Mouse (Mus musculus): ENCODE data around the gene Txnl4b. TPM values are rescaled to one million over a fixed set of nuclear protein-coding genes. Genes with fewer than 3 reads are reported as not detected.

The Txnl4b gene
- 28.2 and 28.9 TPM in 2 replicates for polyA plus RNA-seq (2014; fragmentation: Nextera tagmentation; extraction: Ambion mirVana)

- Histone ChIP-seq H3K27ac (replicated peaks; ENCODE audit: low read depth, low read length) (peak within 1 kb of the TSS; percentile 78), H3K4me2 (ENCODE audit: low read depth, low read length) (peak within 1 kb of the TSS; percentile 78), H3K4me3 (ENCODE audit: low read depth, low read length) (peak within 1 kb of the TSS; percentile 91), H3K9me3 (replicated peaks; ENCODE audit: control insufficient read depth, low read length) (no peaks in the 10 kb centered on the region), H3K9ac (replicated peaks; ENCODE audit: low read length) (peak within 1 kb of the TSS; percentile 95), H3K4me1 (ENCODE audit: control insufficient read depth, insufficient read depth, low read length) (no peaks in the 10 kb centered on the region), H3K27me3 (ENCODE audit: control insufficient read depth, insufficient read depth, low read length) (no peaks in the 10 kb centered on the region), H3K36me3 (replicated peaks; ENCODE audit: control insufficient read depth, insufficient read depth, low read depth, low read length) (no peaks in the 10 kb centered on the region; the same call in 1 of the 2 replicates)
- ATAC-seq (replicated peaks; ENCODE audit: insufficient number of reproducible peaks, low FRiP score, low TSS enrichment, low read depth) (peak; percentile 99), DNase-seq (ENCODE audit: low spot score) (peak; percentile 99)
- WGBS, result under 1% methylated on average over 52 of the region's 52 CpGs
Measured at GRCm38 (mm10) chr8:109565498-109566333, at the start of gene Txnl4b, which contains the start of gene Dhx38. Txnl4b (plus strand) TSS chr8:109565892. Dhx38 (minus strand) TSS chr8:109565861.

GRCm38 (mm10) chr8:109524008-109524407 is 41.7 kb upstream of the Txnl4b start:
- no peak overlapping the region for H3K9ac ChIP-seq (replicated peaks; ENCODE audit: low read length)
- H3K4me3 ChIP-seq (ENCODE audit: low read depth, low read length), result no peak overlapping the region
- 81% methylated on average over 2 of the region's 2 CpGs for WGBS
- DNase-seq (ENCODE audit: low spot score), result no peak
- no peak overlapping the region for H3K27ac ChIP-seq (replicated peaks; ENCODE audit: low read depth, low read length)
- H3K36me3 ChIP-seq (replicated peaks; ENCODE audit: control insufficient read depth, insufficient read depth, low read depth, low read length), result no peaks in the 10 kb centered on the region
- no peaks in the 10 kb centered on the region for H3K27me3 ChIP-seq (ENCODE audit: control insufficient read depth, insufficient read depth, low read length)
- H3K9me3 ChIP-seq (replicated peaks; ENCODE audit: control insufficient read depth, low read length), result no peaks in the 10 kb centered on the region
- H3K4me1 ChIP-seq (ENCODE audit: control insufficient read depth, insufficient read depth, low read length), result no peaks in the 10 kb centered on the region
- no peak for ATAC-seq (replicated peaks; ENCODE audit: insufficient number of reproducible peaks, low FRiP score, low TSS enrichment, low read depth)
- H3K4me2 ChIP-seq (ENCODE audit: low read depth, low read length), result no peak overlapping the region

DNA sequence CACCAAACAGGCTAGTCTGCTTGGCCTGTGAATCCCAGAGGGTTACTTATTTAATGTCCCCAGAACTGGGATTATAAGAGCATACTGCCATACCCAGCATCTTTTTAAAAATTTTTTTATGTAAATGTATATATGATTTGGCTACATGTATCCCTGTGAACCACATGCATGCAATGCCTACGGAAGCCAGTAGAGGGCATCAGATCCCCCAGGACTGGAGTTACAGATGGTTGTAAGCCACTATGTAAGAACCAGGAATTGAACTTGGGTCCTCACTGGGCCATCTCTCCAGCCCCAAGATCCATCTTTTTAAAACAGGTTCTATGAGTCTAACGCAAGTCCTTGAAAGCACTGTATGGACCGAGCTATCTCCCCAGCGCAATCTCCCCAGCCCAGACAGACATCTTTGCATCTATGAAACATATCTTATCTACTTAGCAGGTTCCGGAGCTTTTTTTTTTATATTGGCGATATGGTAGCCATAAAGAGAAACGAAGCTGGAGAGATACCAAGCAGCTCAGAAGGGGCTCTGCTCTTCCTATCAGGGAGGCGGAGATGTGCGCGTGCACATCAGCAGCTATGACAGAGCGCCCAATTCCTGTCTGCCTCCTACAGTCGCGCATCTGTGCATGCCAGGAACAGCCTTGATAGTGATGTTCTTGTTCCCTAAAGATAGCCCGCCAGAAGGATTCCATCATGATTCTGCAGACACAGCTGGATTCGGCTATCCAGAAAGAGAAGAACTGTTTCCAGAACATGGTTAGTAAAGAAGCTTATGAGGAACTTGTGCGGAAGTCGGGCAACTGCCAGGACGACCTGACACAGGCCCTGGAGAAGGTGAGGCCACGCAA is 30.3 kb upstream of the Txnl4b start:
- ATAC-seq (replicated peaks; ENCODE audit: insufficient number of reproducible peaks, low FRiP score, low TSS enrichment, low read depth) (no peak), DNase-seq (ENCODE audit: low spot score) (peak; percentile 65)
- Histone ChIP-seq H3K4me1 (ENCODE audit: control insufficient read depth, insufficient read depth, low read length) (no peaks in the 10 kb centered on the region), H3K27me3 (ENCODE audit: control insufficient read depth, insufficient read depth, low read length) (no peaks in the 10 kb centered on the region), H3K4me3 (ENCODE audit: low read depth, low read length) (no peak overlapping the region), H3K4me2 (ENCODE audit: low read depth, low read length) (no peak overlapping the region), H3K36me3 (replicated peaks; ENCODE audit: control insufficient read depth, insufficient read depth, low read depth, low read length) (no peaks in the 10 kb centered on the region), H3K9ac (replicated peaks; ENCODE audit: low read length) (no peak overlapping the region), H3K27ac (replicated peaks; ENCODE audit: low read depth, low read length) (no peak overlapping the region), H3K9me3 (replicated peaks; ENCODE audit: control insufficient read depth, low read length) (no peaks in the 10 kb centered on the region)
- WGBS, result 84% methylated on average over 19 of the region's 19 CpGs

GRCm38 (mm10) chr8:109536703-109537102 is 29.0 kb upstream of the Txnl4b start:
- H3K27me3 ChIP-seq (ENCODE audit: control insufficient read depth, insufficient read depth, low read length), result no peaks in the 10 kb centered on the region
- 11% methylated on average over 4 of the region's 5 CpGs for WGBS
- H3K36me3 ChIP-seq (replicated peaks; ENCODE audit: control insufficient read depth, insufficient read depth, low read depth, low read length), result no peaks in the 10 kb centered on the region
- no peaks in the 10 kb centered on the region for H3K9me3 ChIP-seq (replicated peaks; ENCODE audit: control insufficient read depth, low read length)
- no peak overlapping the region for H3K27ac ChIP-seq (replicated peaks; ENCODE audit: low read depth, low read length)
- H3K4me3 ChIP-seq (ENCODE audit: low read depth, low read length), result no peak overlapping the region
- DNase-seq (ENCODE audit: low spot score), result peak; percentile 86
- no peaks in the 10 kb centered on the region for H3K4me1 ChIP-seq (ENCODE audit: control insufficient read depth, insufficient read depth, low read length)
- H3K9ac ChIP-seq (replicated peaks; ENCODE audit: low read length), result peak overlapping the region; percentile 22
- peak; percentile 84 for ATAC-seq (replicated peaks; ENCODE audit: insufficient number of reproducible peaks, low FRiP score, low TSS enrichment, low read depth)
- peak overlapping the region; percentile 19 for H3K4me2 ChIP-seq (ENCODE audit: low read depth, low read length)

- no peaks in the 10 kb centered on the region for H3K9me3 ChIP-seq (replicated peaks; ENCODE audit: control insufficient read depth, low read length)
- no peak overlapping the region for H3K4me2 ChIP-seq (ENCODE audit: low read depth, low read length)
- H3K27me3 ChIP-seq (ENCODE audit: control insufficient read depth, insufficient read depth, low read length), result no peaks in the 10 kb centered on the region
- H3K27ac ChIP-seq (replicated peaks; ENCODE audit: low read depth, low read length), result no peak overlapping the region
- H3K36me3 ChIP-seq (replicated peaks; ENCODE audit: control insufficient read depth, insufficient read depth, low read depth, low read length), result no peaks in the 10 kb centered on the region; the same call in 1 of the 2 replicates
- no peaks in the 10 kb centered on the region for H3K4me1 ChIP-seq (ENCODE audit: control insufficient read depth, insufficient read depth, low read length)
- H3K4me3 ChIP-seq (ENCODE audit: low read depth, low read length), result no peak overlapping the region
- no peak overlapping the region for H3K9ac ChIP-seq (replicated peaks; ENCODE audit: low read length)
- ATAC-seq (replicated peaks; ENCODE audit: insufficient number of reproducible peaks, low FRiP score, low TSS enrichment, low read depth) (no peak), DNase-seq (ENCODE audit: low spot score) (no peak)
- 72% methylated on average over 5 of the region's 5 CpGs for whole genome bisulfite sequencing
Measured at GRCm38 (mm10) chr8:109542165-109542564, 23.5 kb upstream of the Txnl4b start.

- Histone ChIP-seq H3K4me2 (ENCODE audit: low read depth, low read length) (no peak overlapping the region), H3K27me3 (ENCODE audit: control insufficient read depth, insufficient read depth, low read length) (no peaks in the 10 kb centered on the region)
- no peak for ATAC-seq (replicated peaks; ENCODE audit: insufficient number of reproducible peaks, low FRiP score, low TSS enrichment, low read depth)
Measured at GRCm38 (mm10) chr8:109542748-109543519, 22.8 kb upstream of the Txnl4b start.

DNA sequence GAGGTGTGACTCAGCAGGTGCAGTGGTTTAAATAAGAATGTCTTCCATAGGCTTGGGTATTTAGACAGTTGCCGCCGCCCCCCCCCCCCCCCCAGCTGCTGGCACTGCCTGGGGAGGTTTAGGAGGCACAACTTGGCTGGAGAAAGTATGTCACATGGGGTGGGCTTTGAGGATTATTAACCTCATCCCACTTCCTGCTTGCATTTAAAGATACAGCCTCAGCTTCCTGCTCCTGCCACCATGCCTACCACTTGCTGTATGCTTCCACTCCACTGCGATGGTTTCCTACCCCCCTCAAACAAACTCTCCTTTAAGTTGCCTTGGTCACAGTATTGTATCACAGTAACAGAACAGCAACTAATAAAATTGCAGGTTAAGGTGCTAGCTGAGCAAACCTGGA is 21.6 kb upstream of the Txnl4b start:
- DNase-seq (ENCODE audit: low spot score) (no peak), ATAC-seq (replicated peaks; ENCODE audit: insufficient number of reproducible peaks, low FRiP score, low TSS enrichment, low read depth) (no peak)
- Histone ChIP-seq H3K27ac (replicated peaks; ENCODE audit: low read depth, low read length) (no peak overlapping the region), H3K9me3 (replicated peaks; ENCODE audit: control insufficient read depth, low read length) (no peaks in the 10 kb centered on the region), H3K4me2 (ENCODE audit: low read depth, low read length) (no peak overlapping the region), H3K4me1 (ENCODE audit: control insufficient read depth, insufficient read depth, low read length) (no peaks in the 10 kb centered on the region), H3K4me3 (ENCODE audit: low read depth, low read length) (no peak overlapping the region), H3K36me3 (replicated peaks; ENCODE audit: control insufficient read depth, insufficient read depth, low read depth, low read length) (peaks cover 3% of the 10 kb centered on the region), H3K9ac (replicated peaks; ENCODE audit: low read length) (no peak overlapping the region), H3K27me3 (ENCODE audit: control insufficient read depth, insufficient read depth, low read length) (no peaks in the 10 kb centered on the region)
- WGBS, result 51% methylated on average over 3 of the region's 3 CpGs

More at GRCm38 (mm10) chr8:109542748-109543519, 22.8 kb upstream of the Txnl4b start:
- Histone ChIP-seq H3K4me1 (ENCODE audit: control insufficient read depth, insufficient read depth, low read length) (no peaks in the 10 kb centered on the region), H3K4me3 (ENCODE audit: low read depth, low read length) (no peak overlapping the region), H3K9ac (replicated peaks; ENCODE audit: low read length) (no peak overlapping the region), H3K27ac (replicated peaks; ENCODE audit: low read depth, low read length) (no peak overlapping the region), H3K36me3 (replicated peaks; ENCODE audit: control insufficient read depth, insufficient read depth, low read depth, low read length) (peaks cover 3% of the 10 kb centered on the region; the same call in 1 of the 2 replicates), H3K9me3 (replicated peaks; ENCODE audit: control insufficient read depth, low read length) (no peaks in the 10 kb centered on the region)
- WGBS, result 83% methylated on average over 8 of the region's 8 CpGs
- no peak for DNase-seq (ENCODE audit: low spot score)
